Mouse (Mus musculus): Measurements from ENCODE around the gene Smad5. TPM values are rescaled to one million over a fixed set of nuclear protein-coding genes. Genes with fewer than 3 reads are reported as not detected.

Gene Smad5
- polyA plus RNA-seq, 1 experiment from 2014 or later = 39.7 TPM

Other genes starting within 250 kb of the Smad5 start
- not detected in 2 replicates for gene Il9, start 220.8 kb upstream of the Smad5 start, polyA plus RNA-seq (2014; fragmentation: Nextera tagmentation; extraction: Ambion mirVana)
- 2.9 and 3.5 TPM in 2 replicates for gene Fbxl21, start 180.5 kb upstream of the Smad5 start, polyA plus RNA-seq (2014; fragmentation: Nextera tagmentation; extraction: Ambion mirVana)
- not detected in 2 replicates for gene Lect2, start 154.5 kb upstream of the Smad5 start, polyA plus RNA-seq (2014; fragmentation: Nextera tagmentation; extraction: Ambion mirVana)
- gene Tgfbi, start 93.5 kb upstream of the Smad5 start, polyA plus RNA-seq (2014; fragmentation: Nextera tagmentation; extraction: Ambion mirVana) = 3.0 and 3.8 TPM in 2 replicates
- 0.85 and 1.1 TPM in 2 replicates for gene Gm45623, start 50.8 kb downstream of the Smad5 start, polyA plus RNA-seq (2014; fragmentation: Nextera tagmentation; extraction: Ambion mirVana)
- 1.5 and 2.8 TPM in 2 replicates for gene Trpc7, start 193.0 kb downstream of the Smad5 start, polyA plus RNA-seq (2014; fragmentation: Nextera tagmentation; extraction: Ambion mirVana)